Mouse (Mus musculus): ENCODE data around the gene Dock11. TPM values are rescaled to one million over a fixed set of nuclear protein-coding genes. Genes with fewer than 3 reads are reported as not detected.

Dock11 gene
- polyA plus RNA-seq, 1 experiment from 2014 or later: 2.3 TPM

GRCm38 (mm10) chrX:36108601-36109000 is 220.0 kb downstream of the Dock11 start:
- Histone ChIP-seq H3K4me1 (ENCODE audit: insufficient read depth, low read depth, low read length) (no peaks in the 10 kb centered on the region), H3K27me3 (replicated peaks; ENCODE audit: insufficient read depth, low read length) (no peaks in the 10 kb centered on the region), H3K9me3 (ENCODE audit: low read length) (no peaks in the 10 kb centered on the region), H3K4me3 (ENCODE audit: low read depth, low read length) (no peak overlapping the region), H3K36me3 (ENCODE audit: insufficient read depth, low read length) (no peaks in the 10 kb centered on the region), H3K4me2 (replicated peaks; ENCODE audit: low read depth, low read length) (no peak overlapping the region), H3K27ac (ENCODE audit: low read length) (no peak overlapping the region), H3K9ac (replicated peaks; ENCODE audit: low read depth) (no peak overlapping the region)
- 37% methylated on average over 3 of the region's 3 CpGs for WGBS
- no peak for DNase-seq (ENCODE audit: low spot score)
- ATAC-seq: no peak
- TF ChIP-seq EP300 (IDR thresholded peaks at IDR 0.05): no peak
- TF ChIP-seq CTCF (IDR thresholded peaks at IDR 0.05): peak; percentile 9; the same call in 1 of the 2 replicates

DNA sequence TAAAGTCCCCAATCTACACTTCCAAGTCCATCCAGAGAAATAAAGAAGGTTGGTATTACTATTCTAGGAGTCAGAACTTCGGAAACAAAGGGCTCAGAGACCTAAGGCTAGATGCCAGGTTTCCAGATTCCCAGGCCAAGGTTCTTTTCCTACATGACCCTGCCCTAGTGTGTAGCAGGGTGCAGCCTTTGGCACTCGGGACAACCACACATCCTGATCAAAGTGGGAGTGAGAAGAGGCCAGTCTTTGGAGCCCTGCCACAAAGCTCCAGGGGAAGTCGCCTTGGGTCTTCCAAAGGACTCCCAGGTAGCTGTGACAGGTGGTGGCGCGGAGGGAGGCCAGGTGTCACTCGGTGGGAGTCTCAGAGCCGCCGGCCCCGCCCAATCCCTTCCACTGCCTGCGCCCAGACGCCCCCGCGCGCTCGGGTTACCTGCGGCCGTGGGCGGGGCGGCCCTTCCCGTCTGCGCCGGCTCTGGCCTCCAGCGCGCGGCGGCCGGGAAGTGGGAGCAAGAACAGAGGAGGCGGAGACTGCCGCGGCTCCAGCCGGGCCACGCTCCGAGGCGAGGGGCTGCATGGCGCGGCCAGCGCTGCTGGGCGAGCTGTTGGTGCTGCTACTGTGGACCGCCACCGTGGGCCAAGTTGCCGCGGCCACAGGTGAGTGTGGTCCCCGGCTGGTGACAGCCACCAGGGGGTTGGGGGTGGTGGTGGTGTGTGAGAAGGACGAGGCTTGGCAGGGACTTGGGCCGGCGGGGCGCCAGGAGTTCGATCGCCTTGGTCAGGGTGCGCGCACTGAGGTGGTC is 223.2 kb downstream of the Dock11 start, which contains the start of gene Il13ra1:
Gene Il13ra1 (plus strand): TSS at position 489 of the 800 bp plus-strand sequence.
- peak; percentile 87 for ATAC-seq
- no peak for TF ChIP-seq EP300 (IDR thresholded peaks at IDR 0.05)
- no peak; the same call in 1 of the 2 replicates for TF ChIP-seq CTCF (IDR thresholded peaks at IDR 0.05)
- Histone ChIP-seq H3K9ac (replicated peaks; ENCODE audit: low read depth) (peak within 1 kb of the TSS; percentile 46), H3K4me1 (ENCODE audit: insufficient read depth, low read depth, low read length) (no peaks in the 10 kb centered on the region), H3K9me3 (ENCODE audit: low read length) (no peaks in the 10 kb centered on the region), H3K36me3 (ENCODE audit: insufficient read depth, low read length) (no peaks in the 10 kb centered on the region), H3K27ac (ENCODE audit: low read length) (peak within 1 kb of the TSS; percentile 38; the same call in 1 of the 2 replicates), H3K27me3 (replicated peaks; ENCODE audit: insufficient read depth, low read length) (no peaks in the 10 kb centered on the region), H3K4me2 (replicated peaks; ENCODE audit: low read depth, low read length) (peak within 1 kb of the TSS; percentile 63), H3K4me3 (ENCODE audit: low read depth, low read length) (peak within 1 kb of the TSS; percentile 51)
- WGBS: 4% methylated on average over 17 of the region's 51 CpGs
- peak; percentile 57 for DNase-seq (ENCODE audit: low spot score)

DNA sequence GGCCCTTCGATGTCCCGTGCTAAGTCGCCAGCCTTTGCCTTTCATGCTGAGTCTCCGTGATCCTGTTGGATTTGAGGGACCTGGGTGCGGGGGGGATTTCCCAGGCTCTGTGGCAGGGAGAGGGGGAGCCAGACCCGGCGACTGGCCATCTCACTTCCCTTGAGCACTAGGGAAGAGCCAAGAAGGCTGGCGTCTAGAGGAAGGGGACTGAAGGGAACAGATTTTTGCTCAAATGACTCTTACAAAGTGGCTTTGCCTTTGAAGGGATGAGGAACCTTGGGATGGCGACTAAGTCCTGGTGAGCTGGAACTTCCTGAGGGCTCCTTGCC is 223.8 kb downstream of the Dock11 start:
- Histone ChIP-seq H3K4me2 (replicated peaks; ENCODE audit: low read depth, low read length) (peak overlapping the region; percentile 63), H3K27ac (ENCODE audit: low read length) (peak overlapping the region; percentile 38; the same call in 1 of the 2 replicates), H3K4me3 (ENCODE audit: low read depth, low read length) (peak overlapping the region; percentile 51), H3K9me3 (ENCODE audit: low read length) (no peaks in the 10 kb centered on the region), H3K27me3 (replicated peaks; ENCODE audit: insufficient read depth, low read length) (no peaks in the 10 kb centered on the region), H3K36me3 (ENCODE audit: insufficient read depth, low read length) (no peaks in the 10 kb centered on the region), H3K9ac (replicated peaks; ENCODE audit: low read depth) (peak overlapping the region; percentile 46), H3K4me1 (ENCODE audit: insufficient read depth, low read depth, low read length) (no peaks in the 10 kb centered on the region)
- ATAC-seq (peak; percentile 20; the same call in 1 of the 2 replicates), DNase-seq (ENCODE audit: low spot score) (peak; percentile 8)
- no peak for TF ChIP-seq CTCF (IDR thresholded peaks at IDR 0.05)
- WGBS: 9% methylated on average over 9 of the region's 9 CpGs

DNA sequence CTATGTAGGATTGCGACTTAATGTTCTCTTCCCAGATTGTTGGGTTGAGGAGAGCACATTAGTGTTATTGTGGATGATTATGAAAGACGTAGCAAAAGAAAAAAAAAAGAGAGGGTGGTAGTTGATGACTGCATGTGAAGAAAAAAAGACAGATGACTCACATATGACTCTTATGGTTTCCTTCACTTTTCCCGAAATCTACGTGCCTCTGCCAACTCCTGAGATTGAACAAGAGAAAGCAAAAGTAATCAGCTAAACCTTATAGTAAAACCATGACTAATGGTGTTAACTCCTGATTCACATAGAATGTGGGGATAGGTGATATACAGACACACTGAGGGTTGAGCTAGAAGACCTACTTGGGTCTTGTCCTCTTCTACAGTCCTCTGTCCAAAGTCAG is 226.5 kb downstream of the Dock11 start:
- H3K4me3 ChIP-seq (ENCODE audit: low read depth, low read length): no peak overlapping the region
- H3K27me3 ChIP-seq (replicated peaks; ENCODE audit: insufficient read depth, low read length): no peaks in the 10 kb centered on the region
- H3K4me1 ChIP-seq (ENCODE audit: insufficient read depth, low read depth, low read length): no peaks in the 10 kb centered on the region
- no peak overlapping the region for H3K4me2 ChIP-seq (replicated peaks; ENCODE audit: low read depth, low read length)
- DNase-seq (ENCODE audit: low spot score) (peak; percentile 26), ATAC-seq (no peak)
- no peak overlapping the region for H3K9ac ChIP-seq (replicated peaks; ENCODE audit: low read depth)
- no peaks in the 10 kb centered on the region for H3K36me3 ChIP-seq (ENCODE audit: insufficient read depth, low read length)
- H3K27ac ChIP-seq (ENCODE audit: low read length): no peak overlapping the region
- 74% methylated on average over 4 of the region's 4 CpGs for WGBS
- H3K9me3 ChIP-seq (ENCODE audit: low read length): no peaks in the 10 kb centered on the region
- TF ChIP-seq CTCF (IDR thresholded peaks at IDR 0.05): no peak
- TF ChIP-seq EP300 (IDR thresholded peaks at IDR 0.05): no peak

Other genes starting within 250 kb of the Dock11 start
- gene Il13ra1, start 223.3 kb downstream of the Dock11 start, polyA plus RNA-seq (2015; fragmentation: Nextera tagmentation; extraction: Ambion mirVana): 21.1 and 21.2 TPM in 2 replicates

Measured in lung, postnatal 0 days (tissue).